Mouse (Mus musculus) right cerebral cortex, postnatal 36 days (tissue): ENCODE results near the gene Ubr7.

Experiments used
- DNase-seq, 2 experiments: peaks; one replicate each; pipeline ENCODE4 v3.0.0; 2022; ENCODE audit warnings: low spot score in 2 of 2, mixed read lengths in 1 of 2

The Ubr7 gene

GRCm38 (mm10) chr12:102826399-102826798 lies 68.6 kb downstream of the Ubr7 start:
- no peak for DNase-seq

- DNase-seq: no peak
These were observed 69.4 kb downstream of the Ubr7 start for GRCm38 (mm10) chr12:102827119-102827518.
